Mouse (Mus musculus): ENCODE results near the gene Lcn2.
A peak's percentile ranks its signal among the peaks of the same experiment; 100 is the strongest.
"Not testable (repeated sequence)": the region's sequence is repeated elsewhere in the genome, so short reads cannot be mapped to it uniquely, and the experiment has no call there.

The Lcn2 gene

DNA sequence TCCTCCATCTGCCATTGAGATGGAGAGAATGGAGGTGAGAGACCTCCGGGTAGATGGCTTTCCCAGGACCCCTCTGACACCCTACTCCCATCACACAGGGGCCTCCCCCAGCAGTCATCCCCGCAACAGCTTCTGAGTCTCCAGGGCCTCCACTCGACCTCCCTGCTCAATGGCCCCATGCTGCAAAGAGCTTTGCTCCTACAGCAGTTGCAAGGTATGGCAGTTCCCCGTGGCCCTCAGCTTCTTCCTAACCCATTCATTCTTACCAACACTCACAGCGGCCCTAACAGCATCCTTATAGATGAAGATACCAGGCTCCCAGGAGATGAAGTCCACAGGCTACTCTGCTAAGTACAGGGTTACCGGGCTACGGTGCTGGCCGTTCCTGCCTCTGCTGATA lies 23.9 kb downstream of the Lcn2 start:
- DNase-seq (ENCODE audit: low spot score) = no peak

DNA sequence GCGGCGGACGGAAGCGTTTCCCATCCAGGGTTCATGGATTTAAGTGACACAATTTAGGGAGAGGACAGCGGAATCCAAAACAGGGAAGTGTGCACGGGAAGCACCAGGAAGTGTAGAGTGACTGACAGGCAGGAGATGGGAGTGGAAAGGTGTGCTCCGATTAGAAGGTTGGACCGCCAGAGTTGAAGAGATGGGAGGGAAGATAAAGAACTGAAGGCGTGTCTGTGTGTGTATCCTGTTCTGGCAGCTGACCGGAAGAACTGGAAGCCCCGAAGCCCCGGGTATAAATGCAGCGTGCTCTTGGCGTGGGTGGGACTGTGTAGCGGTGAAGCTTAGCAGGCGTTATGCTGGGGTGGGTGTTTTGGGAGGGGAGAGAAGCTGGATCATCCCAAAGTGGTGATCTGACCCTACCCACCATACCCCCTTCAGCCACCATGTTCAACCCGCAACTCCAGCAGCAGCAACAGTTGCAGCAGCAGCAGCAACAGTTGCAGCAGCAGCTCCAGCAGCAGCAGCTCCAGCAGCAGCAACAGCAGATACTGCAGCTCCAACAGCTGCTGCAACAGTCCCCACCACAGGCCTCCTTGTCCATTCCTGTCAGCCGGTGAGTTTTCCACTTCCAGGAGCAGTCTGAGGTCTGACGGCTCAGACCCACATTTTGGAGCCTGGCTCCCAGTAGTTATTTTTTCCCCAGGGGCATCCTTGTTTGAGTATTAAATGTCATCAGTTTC lies 24.5 kb downstream of the Lcn2 start:
- no peak for DNase-seq (ENCODE audit: low spot score)

DNA sequence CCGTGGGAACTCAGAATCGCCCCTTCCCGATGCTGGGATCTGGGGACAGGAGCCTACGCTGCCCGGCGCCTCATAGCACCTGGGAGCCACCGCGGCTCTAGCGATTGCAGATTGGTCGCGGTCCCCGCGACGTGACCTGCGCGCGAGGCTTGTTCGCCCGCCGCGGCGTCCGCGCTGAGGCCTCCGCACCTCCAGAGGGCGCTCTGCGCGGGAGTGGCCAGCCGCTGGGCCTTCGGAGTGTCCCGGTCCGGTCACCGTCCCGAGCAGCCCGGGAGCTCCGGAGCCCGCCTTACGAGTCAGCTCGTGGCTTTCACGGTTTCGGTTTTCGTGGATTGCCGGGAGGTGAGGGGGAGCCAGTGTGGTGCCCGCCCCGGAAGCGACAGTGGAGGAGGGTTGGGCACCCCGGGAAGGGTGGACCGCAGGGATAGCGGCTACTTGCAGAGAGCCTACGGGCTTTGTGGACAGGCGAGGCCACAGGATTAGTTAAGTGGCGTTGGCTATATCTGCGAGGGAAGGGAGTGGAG lies 25.2 kb downstream of the Lcn2 start:
- DNase-seq (ENCODE audit: low spot score) = peak; percentile 91

DNA sequence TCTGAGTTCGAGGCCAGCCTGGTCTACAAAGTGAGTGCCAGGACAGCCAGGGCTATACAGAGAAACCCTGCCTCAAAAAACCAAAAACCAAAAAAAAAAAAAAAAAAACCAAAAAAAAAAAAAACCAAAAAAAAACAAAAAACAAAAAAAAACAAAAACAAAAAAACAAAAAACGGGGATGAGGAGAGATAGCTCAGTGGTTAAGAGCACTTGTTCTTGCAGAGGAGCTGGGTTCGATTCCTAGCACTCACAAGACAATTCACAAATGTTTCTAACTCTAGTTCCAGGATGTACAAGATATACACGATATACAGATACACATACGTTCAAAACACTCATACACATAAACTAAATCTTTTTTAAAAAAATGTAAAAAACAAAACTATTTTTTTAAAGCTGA lies 25.8 kb downstream of the Lcn2 start:
- not testable (repeated sequence) for DNase-seq (ENCODE audit: low spot score)

DNA sequence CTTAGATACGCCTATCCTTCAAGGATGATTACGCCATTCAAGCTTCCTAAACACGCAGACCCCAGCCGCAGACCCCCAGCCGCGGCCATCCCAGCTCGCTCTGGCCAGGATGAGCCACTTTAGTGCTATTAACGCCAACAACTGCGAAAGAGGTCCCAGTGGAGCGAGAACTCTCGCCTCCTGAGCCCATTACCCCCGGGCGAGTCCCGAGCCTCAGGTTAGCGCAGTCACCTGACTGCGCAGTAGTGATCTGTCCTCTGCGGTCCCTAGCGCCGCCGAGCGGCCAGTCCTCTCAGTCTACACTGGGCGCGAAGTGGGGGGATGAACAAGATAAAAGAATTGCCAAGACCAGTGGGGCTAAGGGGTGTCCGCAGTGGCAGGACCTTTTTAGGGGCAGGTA lies 26.6 kb downstream of the Lcn2 start:
- DNase-seq (ENCODE audit: low spot score) = no peak

DNA sequence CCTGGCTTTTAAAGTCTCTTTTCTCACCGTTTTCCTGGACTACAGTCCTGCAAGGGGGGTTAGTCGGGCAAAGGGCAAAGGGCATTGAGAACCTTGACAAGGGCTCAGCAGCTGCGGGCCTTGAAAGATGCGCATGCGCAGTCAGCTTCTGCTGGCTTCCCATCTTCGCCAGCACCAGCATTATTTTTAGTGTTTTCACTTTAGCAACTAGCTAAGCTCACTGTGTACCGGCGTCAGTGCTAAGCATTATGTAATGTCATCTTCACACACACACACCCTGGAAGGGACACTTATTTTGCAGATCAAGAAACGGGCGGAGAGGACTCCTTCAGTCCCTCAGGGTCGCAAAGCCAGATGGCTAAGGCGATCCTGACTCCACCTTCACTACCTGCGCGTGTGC lies 27.3 kb downstream of the Lcn2 start:
- no peak for DNase-seq (ENCODE audit: low spot score)

DNA sequence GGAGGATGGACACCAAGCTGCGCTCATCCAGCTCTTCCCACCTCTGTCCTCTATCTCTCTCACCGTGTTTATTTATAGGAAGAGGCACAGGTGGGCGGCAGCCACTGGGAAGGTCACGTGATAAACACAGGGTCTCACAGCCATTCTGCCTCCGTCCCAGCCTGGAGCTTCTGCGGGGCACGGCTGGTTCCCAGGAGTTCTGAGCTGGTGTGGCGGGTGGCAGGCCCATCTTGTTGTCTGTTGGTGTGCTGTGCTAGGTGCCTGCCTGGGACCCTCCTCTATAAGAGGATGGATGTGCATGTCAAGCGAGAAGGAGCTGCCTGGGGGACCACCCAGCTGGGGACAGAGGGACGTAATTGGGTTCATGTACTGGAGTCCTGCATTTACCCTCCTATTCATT lies 29.7 kb downstream of the Lcn2 start:
- no peak for DNase-seq (ENCODE audit: low spot score)

DNA sequence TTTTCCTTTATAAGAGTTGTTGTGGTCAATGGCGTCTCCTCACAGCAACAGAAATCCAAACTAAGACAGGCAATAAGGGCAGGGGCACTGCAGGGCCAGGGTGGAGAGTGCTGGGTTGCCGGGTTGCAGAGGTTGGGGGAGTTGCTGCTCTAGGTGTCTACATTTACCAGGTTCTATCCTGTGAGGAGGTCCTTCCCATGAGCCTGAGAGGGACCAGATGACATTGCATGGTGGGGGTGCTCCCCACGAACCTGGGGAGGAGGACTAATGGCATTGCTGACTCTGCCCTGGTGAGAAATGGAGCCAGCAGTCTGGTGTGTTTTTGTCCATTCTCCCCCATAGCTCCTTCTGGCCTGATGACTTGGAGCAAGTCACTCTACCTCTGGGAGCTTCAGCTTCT lies 30.3 kb downstream of the Lcn2 start:
- no peak for DNase-seq (ENCODE audit: low spot score)

DNA sequence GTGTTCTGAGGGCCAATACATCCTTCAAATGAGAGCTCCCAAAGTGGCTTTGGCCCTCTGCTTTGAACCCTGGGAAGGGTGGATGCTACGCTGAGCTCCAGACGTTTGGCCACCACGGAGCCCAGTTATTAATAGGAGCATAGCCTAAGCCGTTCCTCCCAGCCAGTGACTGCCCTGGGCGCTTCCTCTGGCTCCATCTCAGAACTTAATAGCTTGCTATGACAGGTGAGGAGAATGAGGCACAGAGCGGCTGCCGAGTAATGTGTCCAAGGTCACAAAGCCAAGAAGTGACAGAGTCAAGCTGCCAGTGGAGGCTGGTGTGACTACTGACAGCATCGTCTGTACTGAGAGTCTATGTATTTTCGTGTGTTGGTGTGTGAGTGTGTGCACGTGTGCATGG lies 31.8 kb downstream of the Lcn2 start:
- no peak for DNase-seq (ENCODE audit: low spot score)

DNA sequence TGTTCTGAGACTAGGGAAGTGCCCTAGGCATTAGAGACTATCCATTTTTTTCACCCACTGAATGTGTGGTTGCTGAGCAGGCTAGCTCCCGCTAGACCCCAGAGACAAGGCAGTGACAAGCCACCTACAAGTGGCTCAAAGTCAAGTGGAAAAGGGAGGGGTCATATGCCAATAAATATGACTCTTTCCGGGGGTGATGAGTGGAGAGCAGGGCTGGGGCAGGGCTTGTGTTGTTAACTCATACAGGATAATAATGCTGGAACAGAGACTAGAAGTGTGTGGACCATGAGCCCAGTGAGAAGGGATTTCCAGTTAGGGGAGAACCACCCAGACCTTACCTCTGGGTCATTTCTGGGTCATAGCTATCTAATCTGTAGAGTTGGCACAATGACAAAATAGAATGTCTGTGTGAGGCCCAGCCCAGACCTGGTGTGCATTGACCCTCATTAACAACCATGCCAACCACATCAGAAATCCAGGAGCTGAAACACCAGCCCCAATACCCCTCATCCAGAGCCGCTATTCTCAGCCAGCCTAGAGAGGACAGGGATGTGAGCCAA lies 33.6 kb downstream of the Lcn2 start:
- DNase-seq (ENCODE audit: low spot score) = no peak

DNA sequence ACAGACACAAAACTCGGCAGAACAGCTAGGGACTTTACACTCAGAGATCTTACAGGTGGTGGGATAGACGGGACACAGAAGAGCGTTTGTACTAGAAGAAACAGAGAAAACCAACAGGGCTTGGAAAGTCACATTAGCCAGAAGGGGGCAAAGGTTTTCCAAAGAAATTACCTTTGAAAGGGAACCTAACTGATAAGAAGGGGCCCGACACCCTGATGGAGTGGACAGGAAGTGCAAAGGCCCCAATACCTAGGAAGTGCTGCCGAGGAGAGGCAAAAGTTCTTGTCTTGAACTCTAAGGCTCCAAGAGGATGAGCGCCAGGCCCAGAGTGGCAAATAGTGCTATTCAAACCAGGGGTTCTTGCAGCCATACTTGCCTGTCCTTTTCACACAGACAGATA lies 34.2 kb downstream of the Lcn2 start:
- no peak for DNase-seq (ENCODE audit: low spot score)

DNA sequence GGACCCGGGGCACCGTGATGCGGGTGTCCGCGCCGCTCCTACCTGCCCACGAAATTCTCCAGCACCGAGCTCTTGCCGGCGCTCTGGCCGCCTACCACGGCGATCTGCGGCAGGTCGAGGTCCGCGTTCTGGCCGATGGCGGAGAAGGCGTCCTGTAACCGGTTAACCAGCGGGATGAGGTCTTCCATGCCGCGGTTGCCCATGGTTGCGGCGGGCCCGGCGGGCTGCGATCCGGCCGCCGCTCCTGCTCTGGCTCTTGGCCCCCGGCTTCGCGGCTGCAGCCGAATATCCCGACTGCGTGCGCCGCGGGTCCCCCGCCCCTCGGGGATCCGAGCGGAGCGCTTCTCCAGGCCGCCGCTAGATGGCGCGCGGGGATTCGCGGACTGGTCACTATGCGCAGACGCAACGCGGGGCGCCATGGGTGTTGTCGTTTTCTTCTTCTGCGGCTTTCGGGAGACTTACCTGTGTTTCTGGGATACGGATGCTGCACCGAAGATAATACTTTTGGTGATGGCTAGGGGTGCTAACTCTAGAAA lies 35.0 kb downstream of the Lcn2 start, which contains the start of gene Dnm1:
TSS of gene Dnm1 (minus strand) at position 332 of the 536 bp plus-strand sequence.
- peak; percentile 93 for DNase-seq (ENCODE audit: low spot score)

DNA sequence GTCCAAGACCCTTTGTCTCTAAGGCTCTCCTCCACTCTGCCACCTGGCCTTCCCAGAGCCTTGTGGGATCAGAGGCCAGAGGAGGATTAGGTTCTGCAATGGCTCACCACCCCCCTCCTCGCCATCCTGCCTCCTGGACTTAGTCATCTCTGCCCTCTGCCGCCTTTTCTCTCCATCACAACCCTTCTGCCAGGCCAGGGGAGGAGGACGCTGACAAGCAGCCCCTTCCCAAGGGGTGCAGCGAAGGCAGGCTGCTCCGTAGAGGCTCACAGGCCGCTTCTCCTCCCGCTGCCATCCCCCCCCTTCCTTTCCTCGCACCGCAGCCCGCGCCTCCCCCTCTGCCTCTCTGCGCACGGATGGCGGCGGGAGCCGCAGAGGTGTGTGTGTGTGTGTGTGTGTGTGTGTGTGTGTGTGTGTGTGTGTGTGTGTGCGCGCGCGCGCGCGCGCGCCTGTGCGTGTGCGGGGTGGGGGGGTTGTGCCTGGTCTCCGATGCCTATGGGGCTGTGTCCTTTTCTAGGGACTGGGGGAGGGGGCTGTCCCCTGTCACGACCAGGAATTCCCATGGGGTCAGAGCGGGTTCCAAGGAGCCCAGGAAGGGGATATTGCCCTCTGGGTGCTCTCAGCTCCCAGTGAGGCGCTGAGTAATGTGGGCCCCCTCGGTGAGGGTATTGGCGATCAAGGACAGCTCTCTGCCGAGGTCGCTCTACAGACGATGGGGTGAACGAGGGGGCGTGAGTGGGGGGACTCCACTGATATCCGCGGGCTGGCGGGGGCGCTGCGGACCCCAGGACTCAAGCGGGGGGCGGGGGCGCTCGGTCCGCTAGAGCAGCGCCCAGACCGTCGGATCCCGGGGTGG lies 35.7 kb downstream of the Lcn2 start, which contains the start of gene Ciz1:
TSS of gene Ciz1 (plus strand) at position 177 of the 856 bp plus-strand sequence.
- no peak for DNase-seq (ENCODE audit: low spot score)

DNA sequence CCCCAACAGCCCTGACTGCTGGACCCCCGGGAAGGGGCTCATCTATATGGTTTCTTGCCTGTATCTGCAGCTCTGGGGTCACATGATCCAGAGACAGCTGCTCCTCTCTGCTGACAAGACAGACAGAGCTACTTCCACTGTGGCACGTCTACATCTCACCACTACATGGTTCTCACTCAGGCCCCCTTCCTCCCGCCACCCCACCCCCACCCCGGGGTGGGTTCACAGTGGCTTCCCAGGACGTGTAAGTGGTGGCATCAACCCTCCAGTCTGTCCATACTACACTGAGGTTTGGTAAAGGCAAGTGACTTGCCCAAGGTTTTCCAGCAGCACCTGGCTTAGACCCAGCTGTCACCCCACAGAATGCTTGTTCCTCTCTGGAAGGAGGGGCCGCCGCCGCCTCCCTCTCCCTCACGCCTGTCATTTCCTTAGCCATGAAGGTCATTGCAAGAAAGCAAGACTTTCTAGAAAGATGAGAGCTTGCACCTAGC lies 36.5 kb downstream of the Lcn2 start:
- no peak for DNase-seq (ENCODE audit: low spot score)

DNA sequence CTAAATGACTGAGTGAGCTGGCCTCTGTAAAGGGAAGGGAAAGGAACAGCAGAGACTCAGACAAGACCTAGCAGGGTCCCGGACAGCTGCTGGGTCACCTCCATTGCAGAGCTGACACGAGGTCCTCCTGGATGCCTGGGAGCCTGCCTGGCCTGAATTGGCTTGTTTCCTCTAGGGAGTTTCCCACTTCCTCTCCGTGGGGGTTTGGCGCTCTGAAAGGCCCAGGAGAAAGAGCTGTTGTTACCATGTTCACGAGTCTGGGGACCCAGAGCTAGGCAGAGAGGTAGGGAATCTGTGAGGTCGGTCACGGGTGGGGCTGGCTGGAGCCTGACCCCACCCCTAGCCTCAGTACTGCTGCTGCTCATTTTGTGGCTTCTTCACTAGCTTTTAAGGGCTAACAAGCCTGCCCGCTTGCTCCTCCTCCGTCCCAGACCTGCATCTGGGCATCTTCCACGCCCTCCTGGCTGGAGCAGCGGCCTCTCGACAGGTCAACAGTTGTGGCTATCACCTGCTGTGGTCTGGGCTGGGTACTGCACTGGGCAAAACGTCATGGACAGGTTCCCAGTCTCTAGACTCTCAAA lies 37.5 kb downstream of the Lcn2 start:
- DNase-seq (ENCODE audit: low spot score) = no peak

DNA sequence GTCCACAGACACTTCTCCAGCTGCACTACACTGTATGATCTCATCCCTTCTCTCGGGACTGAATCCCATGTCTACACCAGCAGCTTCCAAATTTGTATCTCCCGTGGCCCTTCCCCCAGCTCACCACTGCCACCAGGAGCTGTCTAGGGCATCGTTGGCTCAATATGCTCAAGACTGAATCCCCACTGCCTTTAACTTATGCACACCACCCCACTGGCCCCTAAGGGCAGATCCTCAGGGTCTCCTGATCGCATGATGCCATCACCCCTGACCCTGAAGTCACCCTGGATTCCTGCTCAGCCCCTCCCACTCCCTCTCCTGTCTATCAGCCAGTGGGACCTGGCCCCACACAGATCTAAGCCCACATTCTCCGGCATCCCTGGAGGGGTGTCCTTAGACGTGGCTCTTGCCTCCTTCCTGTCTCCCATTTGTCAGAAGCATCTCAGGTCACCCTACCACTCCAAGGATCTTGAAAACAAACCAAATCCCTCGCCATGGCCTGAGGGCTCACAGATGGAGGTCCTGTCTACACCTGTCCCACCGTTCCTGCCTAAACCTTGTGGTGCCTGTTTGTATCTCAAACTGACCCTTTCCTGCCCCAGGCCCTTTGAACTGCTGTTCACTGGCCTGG lies 38.3 kb downstream of the Lcn2 start:
- no peak for DNase-seq (ENCODE audit: low spot score)

DNA sequence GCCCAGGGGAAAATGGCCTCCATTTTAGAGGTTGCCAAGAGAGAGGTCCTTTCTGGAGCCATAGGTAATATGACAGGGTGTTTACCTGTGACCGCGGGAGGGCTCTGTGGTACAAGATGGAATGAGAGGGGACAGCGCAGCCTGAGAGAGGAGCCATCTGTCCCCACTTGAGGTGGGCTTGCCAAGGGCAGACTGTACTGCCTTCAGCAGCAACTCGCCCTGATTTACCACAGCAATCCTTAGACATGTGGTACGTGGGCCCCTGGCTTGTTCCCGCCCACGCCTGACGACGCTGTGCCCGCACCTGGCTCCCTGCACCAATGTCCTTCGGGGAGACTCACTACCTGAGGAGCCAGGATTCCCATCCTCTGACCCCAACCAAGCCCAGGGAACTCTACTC lies 39.7 kb downstream of the Lcn2 start:
- DNase-seq (ENCODE audit: low spot score) = no peak

DNA sequence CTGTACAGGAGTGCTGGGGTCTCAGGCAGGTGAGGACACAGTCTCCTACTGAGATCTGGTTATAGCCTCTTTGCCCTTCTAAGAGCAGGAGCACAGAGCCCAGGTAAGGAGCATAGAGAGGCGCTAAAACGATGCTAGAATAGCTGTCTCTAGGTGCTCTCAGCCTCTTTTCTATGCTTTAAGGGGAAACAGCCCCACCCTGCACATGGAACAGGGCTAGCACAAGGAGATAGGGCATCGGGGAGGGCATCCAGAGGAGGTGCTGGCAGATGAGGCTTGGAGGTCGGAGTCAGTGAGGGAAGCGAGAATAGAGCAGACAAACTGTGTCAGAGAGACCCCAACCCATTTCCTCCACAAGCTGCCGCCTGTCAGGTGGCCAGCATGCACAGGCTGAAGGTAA lies 41.0 kb downstream of the Lcn2 start:
- no peak for DNase-seq (ENCODE audit: low spot score)

DNA sequence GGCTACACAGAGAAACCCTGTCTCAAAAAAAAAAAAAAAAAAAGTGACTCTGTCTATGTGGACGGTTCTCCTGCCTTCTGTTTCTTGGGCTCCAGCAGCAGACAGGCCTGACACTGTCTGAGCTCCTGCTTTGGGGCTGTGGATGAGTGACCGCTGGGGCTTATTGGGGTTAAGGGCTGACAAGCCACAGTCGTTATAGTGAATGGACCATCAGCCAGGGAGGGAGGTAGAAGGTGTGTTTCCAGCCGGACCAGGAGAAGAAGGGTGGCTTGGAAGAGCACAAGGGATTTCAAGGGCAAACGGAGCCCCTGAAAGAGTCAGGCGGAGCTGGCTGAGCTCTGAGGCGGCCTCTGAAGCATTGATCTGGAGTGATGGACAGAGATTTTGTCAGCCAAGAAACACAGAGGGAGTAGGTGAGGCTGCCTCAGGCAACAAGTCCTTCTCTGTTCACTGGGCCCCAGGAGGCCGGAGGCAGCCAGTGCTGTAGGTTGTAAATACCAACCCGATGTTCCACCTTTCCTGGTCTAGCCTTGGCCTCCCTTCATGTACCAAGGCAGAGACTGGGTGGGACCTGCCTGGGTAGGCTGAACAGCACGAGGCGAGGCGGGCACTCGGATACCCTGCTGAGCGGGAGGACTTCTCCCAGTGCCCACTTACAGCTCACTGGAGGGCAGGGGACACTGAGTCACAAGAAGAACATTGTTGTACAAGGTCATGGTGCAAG lies 43.3 kb downstream of the Lcn2 start:
- no peak for DNase-seq (ENCODE audit: low spot score)

DNA sequence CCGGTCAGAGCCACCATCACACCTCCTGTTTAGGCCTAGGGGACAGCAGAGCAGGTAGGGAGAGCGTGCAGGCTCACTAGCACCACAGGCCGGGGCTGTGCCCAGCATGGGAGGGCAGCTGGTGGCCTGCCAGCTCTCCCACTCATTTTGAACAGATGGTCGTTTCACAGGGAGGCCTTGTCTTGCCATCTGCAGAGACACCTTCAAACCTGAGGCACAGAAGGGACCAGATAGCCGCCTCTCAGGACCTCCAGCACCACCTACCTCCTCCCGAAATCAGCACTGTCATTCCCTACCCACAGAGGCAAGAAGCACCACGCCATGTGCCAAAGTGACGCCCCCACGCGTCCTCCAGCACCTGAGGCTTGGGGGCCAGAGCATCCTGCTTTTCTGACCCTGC lies 44.0 kb downstream of the Lcn2 start:
- no peak for DNase-seq (ENCODE audit: low spot score)

DNA sequence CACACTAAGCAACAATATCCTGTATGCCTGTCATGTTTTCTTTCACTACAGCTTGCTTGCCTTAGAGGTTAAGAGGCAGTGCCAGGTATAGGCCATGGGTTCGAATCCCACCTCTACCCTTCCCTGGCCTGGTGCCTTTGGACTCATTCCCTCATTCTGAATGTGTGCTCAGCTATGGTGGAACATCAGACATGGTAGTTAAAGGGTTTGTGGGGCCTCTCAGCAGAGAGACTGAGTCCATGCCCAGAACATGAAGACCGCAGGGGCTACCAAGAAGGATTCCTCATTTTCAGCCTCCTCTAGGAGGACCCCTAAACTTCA lies 44.7 kb downstream of the Lcn2 start:
- DNase-seq (ENCODE audit: low spot score) = no peak

Data from ovary, postnatal 10 days (tissue).